Mouse (Mus musculus): Measurements from ENCODE around the gene Ovch2. TPM values are rescaled to one million over a fixed set of nuclear protein-coding genes. Genes with fewer than 3 reads are reported as not detected.
A peak's percentile ranks its signal among the peaks of the same experiment; 100 is the strongest.

Gene Ovch2
- total RNA-seq, 1 experiment, result not detected

DNA sequence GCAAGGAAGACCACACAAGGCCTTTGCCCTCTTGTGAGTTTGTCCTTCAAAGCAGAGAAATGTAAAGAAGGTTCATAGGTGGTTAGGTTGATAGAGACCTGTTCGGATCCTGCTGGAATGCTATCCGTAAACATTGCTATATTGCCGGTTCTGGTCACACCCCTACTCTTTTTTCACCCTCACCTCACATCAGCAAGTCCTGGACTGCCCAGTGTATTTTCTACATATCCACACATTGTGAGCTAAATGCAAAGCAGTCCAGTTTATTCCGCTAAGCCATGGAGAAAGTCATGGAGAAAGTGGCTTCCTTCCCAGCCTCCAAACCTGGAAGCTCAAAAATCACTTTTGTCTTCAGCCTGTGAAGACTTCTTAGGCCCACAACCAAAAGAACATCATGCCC is 51.3 kb downstream of the Ovch2 start:
- no peak overlapping the region for H3K4me3 ChIP-seq (ENCODE audit: insufficient read depth in 1 of 2, low read depth in 1 of 2, low read length in 2 of 2, poor library complexity in 1 of 2, severe bottlenecking in 1 of 2)
- peaks cover 0 to 10% of the 10 kb centered on the region in 2 experiments; a peak in 2 of 4 replicates for H3K4me1 ChIP-seq (ENCODE audit: control insufficient read depth in 2 of 2, insufficient read depth in 2 of 2, low read length in 2 of 2, poor library complexity in 1 of 2)
- in situ Hi-C loops (cut with MboI; ENCODE audit: low sequenced_read_pairs in 2 of 2, unreplicated experiment in 2 of 2), result loop anchor here in 1 of 2 experiments (25.0 kb wide), 1 partner anchor 537 kb away; the partner anchor contains the start of gene Rbmxl2
- no peak for DNase-seq (ENCODE audit: low read depth, low spot score)
- TF ChIP-seq MAFK (IDR thresholded peaks at IDR 0.05; ENCODE audit: insufficient read depth, low read depth, low read length) (no peak), CHD2 (IDR thresholded peaks at IDR 0.05; ENCODE audit: low read depth, low read length) (no peak), ZNF384 (IDR thresholded peaks at IDR 0.05; ENCODE audit: low read depth, low read length) (no peak), ZC3H11A (IDR thresholded peaks at IDR 0.05; ENCODE audit: borderline replicate concordance, low read depth, low read length) (no peak), HCFC1 (IDR thresholded peaks at IDR 0.05; ENCODE audit: borderline replicate concordance, insufficient read depth, low read length) (no peak)
- no peaks in the 10 kb centered on the region for H3K36me3 ChIP-seq (ENCODE audit: control insufficient read depth, insufficient read depth, low read length, poor library complexity, severe bottlenecking)
- no peak overlapping the region for H3K27ac ChIP-seq (ENCODE audit: insufficient read depth, low read depth, low read length, poor library complexity, severe bottlenecking)
- no peaks in the 10 kb centered on the region for H3K9me3 ChIP-seq (ENCODE audit: control insufficient read depth, insufficient read depth, low read depth, low read length)
- H3K9ac ChIP-seq (ENCODE audit: insufficient read depth, low read depth, low read length, poor library complexity, severe bottlenecking), result no peak overlapping the region

GRCm38 (mm10) chr7:107749270-107749669 is 51.7 kb downstream of the Ovch2 start:
- no peak for TF ChIP-seq ZNF384 (IDR thresholded peaks at IDR 0.05; ENCODE audit: low read depth, low read length)
- peak; percentile 55; the same call in 1 of the 2 replicates for TF ChIP-seq ZC3H11A (IDR thresholded peaks at IDR 0.05; ENCODE audit: borderline replicate concordance, low read depth, low read length)
- peak; percentile 69 for DNase-seq (ENCODE audit: low read depth, low spot score)
- Histone ChIP-seq H3K9ac (ENCODE audit: insufficient read depth, low read depth, low read length, poor library complexity, severe bottlenecking) (no peak overlapping the region), H3K4me3 (ENCODE audit: insufficient read depth in 1 of 2, low read depth in 1 of 2, low read length in 2 of 2, poor library complexity in 1 of 2, severe bottlenecking in 1 of 2) (no peak overlapping the region), H3K27ac (ENCODE audit: insufficient read depth, low read depth, low read length, poor library complexity, severe bottlenecking) (no peak overlapping the region), H3K36me3 (ENCODE audit: control insufficient read depth, insufficient read depth, low read length, poor library complexity, severe bottlenecking) (no peaks in the 10 kb centered on the region), H3K4me1 (ENCODE audit: control insufficient read depth in 2 of 2, insufficient read depth in 2 of 2, low read length in 2 of 2, poor library complexity in 1 of 2) (peaks cover 0 to 10% of the 10 kb centered on the region in 2 experiments; a peak in 2 of 4 replicates), H3K9me3 (ENCODE audit: control insufficient read depth, insufficient read depth, low read depth, low read length) (no peaks in the 10 kb centered on the region)
- in situ Hi-C loops (cut with MboI; ENCODE audit: low sequenced_read_pairs in 2 of 2, unreplicated experiment in 2 of 2), result loop anchor here in 1 of 2 experiments (25.0 kb wide), 1 partner anchor 537 kb away; the partner anchor contains the start of gene Rbmxl2

DNA sequence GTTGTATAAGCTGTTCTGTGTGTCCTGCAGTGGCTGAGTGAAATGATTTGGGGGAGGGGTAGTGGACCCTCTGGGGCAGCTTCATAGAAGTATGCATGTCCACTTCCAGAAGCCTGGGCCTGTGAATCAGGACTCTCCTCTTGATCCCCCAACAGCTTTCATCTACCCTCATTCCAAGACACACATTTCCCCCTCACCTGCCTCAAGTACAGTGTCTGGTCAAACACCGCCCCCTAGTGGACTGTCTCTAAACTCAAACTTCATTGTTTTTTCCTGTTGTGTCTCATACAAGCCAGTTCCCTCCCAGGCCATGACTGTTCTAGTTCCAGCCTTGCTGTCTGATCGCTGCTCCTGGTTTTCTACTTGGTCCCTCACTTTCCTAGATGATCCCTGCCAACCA is 53.1 kb downstream of the Ovch2 start:
- in situ Hi-C loops (cut with MboI; ENCODE audit: low sequenced_read_pairs in 2 of 2, unreplicated experiment in 2 of 2), result loop anchor here in 1 of 2 experiments (25.0 kb wide), 1 partner anchor 536 kb away; the partner anchor contains the start of gene Rbmxl2
- peak; percentile 72 for DNase-seq (ENCODE audit: low read depth, low spot score)

GRCm38 (mm10) chr7:107747476-107747875 is 53.5 kb downstream of the Ovch2 start:
- Histone ChIP-seq H3K9me3 (ENCODE audit: control insufficient read depth, insufficient read depth, low read depth, low read length) (no peaks in the 10 kb centered on the region), H3K4me3 (ENCODE audit: insufficient read depth in 1 of 2, low read depth in 1 of 2, low read length in 2 of 2, poor library complexity in 1 of 2, severe bottlenecking in 1 of 2) (no peak overlapping the region), H3K36me3 (ENCODE audit: control insufficient read depth, insufficient read depth, low read length, poor library complexity, severe bottlenecking) (no peaks in the 10 kb centered on the region), H3K27ac (ENCODE audit: insufficient read depth, low read depth, low read length, poor library complexity, severe bottlenecking) (no peak overlapping the region), H3K9ac (ENCODE audit: insufficient read depth, low read depth, low read length, poor library complexity, severe bottlenecking) (no peak overlapping the region), H3K4me1 (ENCODE audit: control insufficient read depth in 2 of 2, insufficient read depth in 2 of 2, low read length in 2 of 2, poor library complexity in 1 of 2) (peaks cover 0 to 12% of the 10 kb centered on the region in 2 experiments; a peak in 2 of 4 replicates)
- no peak for TF ChIP-seq ZNF384 (IDR thresholded peaks at IDR 0.05; ENCODE audit: low read depth, low read length)
- TF ChIP-seq CHD2 (IDR thresholded peaks at IDR 0.05; ENCODE audit: low read depth, low read length), result no peak
- TF ChIP-seq MAFK (IDR thresholded peaks at IDR 0.05; ENCODE audit: insufficient read depth, low read depth, low read length), result no peak
- no peak for TF ChIP-seq HCFC1 (IDR thresholded peaks at IDR 0.05; ENCODE audit: borderline replicate concordance, insufficient read depth, low read length)
- TF ChIP-seq ZC3H11A (IDR thresholded peaks at IDR 0.05; ENCODE audit: borderline replicate concordance, low read depth, low read length), result no peak
- in situ Hi-C loops (cut with MboI; ENCODE audit: low sequenced_read_pairs in 2 of 2, unreplicated experiment in 2 of 2), result loop anchor here in 1 of 2 experiments (25.0 kb wide), 1 partner anchor 535 kb away; the partner anchor contains the start of gene Rbmxl2
- no peak for DNase-seq (ENCODE audit: low read depth, low spot score)

More for the DNA sequence above, 53.1 kb downstream of the Ovch2 start:
- Histone ChIP-seq H3K9ac (ENCODE audit: insufficient read depth, low read depth, low read length, poor library complexity, severe bottlenecking) (no peak overlapping the region), H3K36me3 (ENCODE audit: control insufficient read depth, insufficient read depth, low read length, poor library complexity, severe bottlenecking) (no peaks in the 10 kb centered on the region), H3K27ac (ENCODE audit: insufficient read depth, low read depth, low read length, poor library complexity, severe bottlenecking) (no peak overlapping the region), H3K9me3 (ENCODE audit: control insufficient read depth, insufficient read depth, low read depth, low read length) (no peaks in the 10 kb centered on the region), H3K4me1 (ENCODE audit: control insufficient read depth in 2 of 2, insufficient read depth in 2 of 2, low read length in 2 of 2, poor library complexity in 1 of 2) (peaks cover 0 to 10% of the 10 kb centered on the region in 2 experiments; a peak in 2 of 4 replicates), H3K4me3 (ENCODE audit: insufficient read depth in 1 of 2, low read depth in 1 of 2, low read length in 2 of 2, poor library complexity in 1 of 2, severe bottlenecking in 1 of 2) (no peak overlapping the region)
- no peak for TF ChIP-seq CHD2 (IDR thresholded peaks at IDR 0.05; ENCODE audit: low read depth, low read length)
- peak; percentile 76; the same call in 1 of the 2 replicates for TF ChIP-seq ZC3H11A (IDR thresholded peaks at IDR 0.05; ENCODE audit: borderline replicate concordance, low read depth, low read length)

DNA sequence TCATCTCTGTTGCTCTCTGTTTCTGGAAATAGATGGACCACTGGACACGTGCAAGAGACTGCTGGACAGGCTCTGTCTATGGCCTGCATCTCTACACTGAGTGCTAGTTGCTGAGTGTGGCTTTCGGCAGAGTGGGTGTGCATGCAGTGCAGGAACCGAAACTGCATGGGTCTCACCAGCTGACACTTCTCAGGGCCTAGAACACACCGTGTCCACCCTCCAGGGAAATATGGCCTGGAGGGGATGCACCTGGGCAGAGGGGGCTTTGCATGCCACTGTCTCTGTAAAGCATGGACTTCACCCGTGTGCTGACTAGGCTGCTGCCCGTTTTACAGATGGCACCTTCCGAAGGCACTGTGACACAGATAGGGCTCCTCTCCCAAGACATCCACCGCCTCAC is 55.0 kb downstream of the Ovch2 start:
- Histone ChIP-seq H3K27ac (ENCODE audit: insufficient read depth, low read depth, low read length, poor library complexity, severe bottlenecking) (no peak overlapping the region), H3K4me3 (ENCODE audit: insufficient read depth in 1 of 2, low read depth in 1 of 2, low read length in 2 of 2, poor library complexity in 1 of 2, severe bottlenecking in 1 of 2) (no peak overlapping the region), H3K36me3 (ENCODE audit: control insufficient read depth, insufficient read depth, low read length, poor library complexity, severe bottlenecking) (no peaks in the 10 kb centered on the region; the same call in 1 of the 2 replicates), H3K9ac (ENCODE audit: insufficient read depth, low read depth, low read length, poor library complexity, severe bottlenecking) (no peak overlapping the region), H3K9me3 (ENCODE audit: control insufficient read depth, insufficient read depth, low read depth, low read length) (no peaks in the 10 kb centered on the region), H3K4me1 (ENCODE audit: control insufficient read depth in 2 of 2, insufficient read depth in 2 of 2, low read length in 2 of 2, poor library complexity in 1 of 2) (peaks cover 0 to 6% of the 10 kb centered on the region in 2 experiments; a peak in 1 of 4 replicates)
- in situ Hi-C loops (cut with MboI; ENCODE audit: low sequenced_read_pairs in 2 of 2, unreplicated experiment in 2 of 2), result loop anchor here in 1 of 2 experiments (25.0 kb wide), 1 partner anchor 534 kb away; the partner anchor contains the start of gene Rbmxl2
- no peak for DNase-seq (ENCODE audit: low read depth, low spot score)
- TF ChIP-seq HCFC1 (IDR thresholded peaks at IDR 0.05; ENCODE audit: borderline replicate concordance, insufficient read depth, low read length) (no peak), ZC3H11A (IDR thresholded peaks at IDR 0.05; ENCODE audit: borderline replicate concordance, low read depth, low read length) (no peak), CHD2 (IDR thresholded peaks at IDR 0.05; ENCODE audit: low read depth, low read length) (no peak), ZNF384 (IDR thresholded peaks at IDR 0.05; ENCODE audit: low read depth, low read length) (no peak), MAFK (IDR thresholded peaks at IDR 0.05; ENCODE audit: insufficient read depth, low read depth, low read length) (no peak)

Data from ES-E14 (cell line).